Mouse (Mus musculus) liver, embryonic 14.5 days (tissue): ENCODE data around the gene Ap5z1. TPM values are rescaled to one million over a fixed set of nuclear protein-coding genes. Genes with fewer than 3 reads are reported as not detected.

ENCODE experiments used
- ATAC-seq: fragments of 200-750 bp; cut with Nextera tagmentation; 2 replicates; pipeline ENCODE4 v1.8.0; 2017; ENCODE audit warnings: moderate number of reproducible peaks, mild to moderate bottlenecking, moderate library complexity; ENCODE audit not compliant: insufficient read depth
- DNase-seq, 3 experiments: peaks; one replicate each; pipeline ENCODE4 v3.0.0-alpha.2; 2012 to 2013; ENCODE audit warnings: low read depth in 3 of 3, low spot score in 3 of 3
- H3K27ac ChIP-seq: fragments of 300-500 bp; sonication (generic); 2 replicates; pipeline ENCODE4 v1.5.1; 2014; ENCODE audit warnings: moderate library complexity, mild to moderate bottlenecking, control low read depth, inconsistent platforms
- H3K27me3 ChIP-seq: fragments of 300-500 bp; sonication (generic); 2 replicates; pipeline ENCODE4 v1.6.1; 2014; ENCODE audit warnings: mild to moderate bottlenecking, low read length, moderate library complexity; ENCODE audit not compliant: control insufficient read depth, insufficient read depth
- H3K36me3 ChIP-seq: fragments of 300-500 bp; sonication (generic); replicated peaks from 2 replicates; pipeline ENCODE4 v1.6.1; 2014; ENCODE audit warnings: low read depth; ENCODE audit not compliant: control insufficient read depth, insufficient read depth
- H3K4me1 ChIP-seq, 2 experiments: fragments of 200-500 bp in 1 of 2; fragments of 300-500 bp in 1 of 2; sonication (generic) in 1 of 2; replicated peaks; 2 replicates each; pipeline ENCODE4 v1.6.1; 2012 to 2014; ENCODE audit warnings: antibody characterized with exemption in 1 of 2, inconsistent platforms in 1 of 2, low read length in 1 of 2; ENCODE audit not compliant: control insufficient read depth in 2 of 2, insufficient read depth in 2 of 2
- H3K4me2 ChIP-seq: fragments of 300-500 bp; sonication (generic); 2 replicates; pipeline ENCODE4 v1.6.1; 2014; ENCODE audit warnings: low read depth, mild to moderate bottlenecking, control low read depth, moderate library complexity
- H3K4me3 ChIP-seq, 2 experiments: fragments of 200-500 bp in 1 of 2; fragments of 300-500 bp in 1 of 2; sonication (generic) in 1 of 2; 2 replicates each; pipeline ENCODE4 v1.5.1; 2012 to 2014; ENCODE audit warnings: low read depth in 2 of 2, low read length in 2 of 2, mild to moderate bottlenecking in 2 of 2, control low read depth in 1 of 2, inconsistent platforms in 1 of 2, moderate library complexity in 1 of 2; ENCODE audit not compliant: insufficient read depth in 1 of 2
- H3K9ac ChIP-seq: fragments of 300-500 bp; sonication (generic); replicated peaks from 2 replicates; pipeline ENCODE4 v1.6.1; 2014; ENCODE audit warnings: mild to moderate bottlenecking, control low read depth, moderate library complexity
- H3K9me3 ChIP-seq: fragments of 300-500 bp; sonication (generic); 2 replicates; pipeline ENCODE4 v1.6.1; 2016; ENCODE audit warnings: low read length, mixed read lengths; ENCODE audit not compliant: control insufficient read depth
- CTCF ChIP-seq: IDR thresholded peaks from 2 replicates; pipeline ENCODE4 v1.5.1; 2016; ENCODE audit warnings: antibody characterized with exemption, low read depth, control low read depth
- EP300 ChIP-seq: IDR thresholded peaks from 2 replicates; pipeline ENCODE4 v1.6.1; 2016; ENCODE audit warnings: antibody characterized with exemption, low read depth
- WGBS: fragments of 180-500 bp; shearing (Covaris S2); extraction: QIAGEN DNeasy Blood & Tissue Kit; methylation state at CpG from one replicate; pipeline ENCODE4 v1.1.7; 2014; ENCODE audit not compliant: insufficient replicate concordance; 5-methylcytosine and 5-hydroxymethylcytosine counted together
- polyA plus RNA-seq, 2 experiments: library from polyadenylated mRNA; depleted of rRNA in 1 of 2; stranded (reverse) in 1 of 2; unstranded in 1 of 2; fragments of >200 nt; fragmentation: Nextera tagmentation in 1 of 2; extraction: Ambion mirVana in 1 of 2; gene quantifications; 2 replicates each; pipeline versions ENCODE4 v1.2.1 to v1.2.3; 2012 to 2014

The Ap5z1 gene
- polyA plus RNA-seq, 2 experiments: 3.5 to 5.8 TPM

DNA sequence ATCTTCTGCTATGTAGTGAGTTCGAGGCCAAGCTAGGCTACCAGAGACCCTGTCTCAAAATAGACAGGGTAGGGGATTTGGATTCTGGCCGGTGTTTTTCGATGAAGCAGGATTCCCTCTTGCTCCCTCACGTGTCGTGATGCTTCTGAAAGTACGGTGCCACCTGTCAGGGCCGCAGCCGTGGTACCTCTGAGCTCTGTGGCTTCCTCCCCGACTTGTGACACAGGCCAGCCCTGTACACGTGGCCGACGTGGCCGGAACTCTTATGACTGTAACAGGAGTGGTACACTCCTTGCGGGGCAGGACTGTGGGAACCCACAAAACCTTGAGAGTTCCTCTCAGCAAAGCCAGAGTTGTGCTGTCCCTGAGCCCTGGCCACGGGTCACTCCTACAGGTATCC lies 28.0 kb upstream of the Ap5z1 start:
- H3K4me3 ChIP-seq: no peak overlapping the region
- no peak overlapping the region for H3K27ac ChIP-seq
- ATAC-seq (no peak), DNase-seq (no peak)
- H3K9ac ChIP-seq: no peak overlapping the region
- no peak overlapping the region for H3K4me2 ChIP-seq
- no peaks in the 10 kb centered on the region for H3K27me3 ChIP-seq
- H3K36me3 ChIP-seq: peaks cover 4% of the 10 kb centered on the region; the same call in 1 of the 2 replicates
- H3K9me3 ChIP-seq: no peaks in the 10 kb centered on the region
- WGBS: 78% methylated on average over 15 of the region's 15 CpGs
- no peak for TF ChIP-seq EP300
- TF ChIP-seq CTCF: no peak
- peaks cover 11% of the 10 kb centered on the region in 2 experiments for H3K4me1 ChIP-seq

DNA sequence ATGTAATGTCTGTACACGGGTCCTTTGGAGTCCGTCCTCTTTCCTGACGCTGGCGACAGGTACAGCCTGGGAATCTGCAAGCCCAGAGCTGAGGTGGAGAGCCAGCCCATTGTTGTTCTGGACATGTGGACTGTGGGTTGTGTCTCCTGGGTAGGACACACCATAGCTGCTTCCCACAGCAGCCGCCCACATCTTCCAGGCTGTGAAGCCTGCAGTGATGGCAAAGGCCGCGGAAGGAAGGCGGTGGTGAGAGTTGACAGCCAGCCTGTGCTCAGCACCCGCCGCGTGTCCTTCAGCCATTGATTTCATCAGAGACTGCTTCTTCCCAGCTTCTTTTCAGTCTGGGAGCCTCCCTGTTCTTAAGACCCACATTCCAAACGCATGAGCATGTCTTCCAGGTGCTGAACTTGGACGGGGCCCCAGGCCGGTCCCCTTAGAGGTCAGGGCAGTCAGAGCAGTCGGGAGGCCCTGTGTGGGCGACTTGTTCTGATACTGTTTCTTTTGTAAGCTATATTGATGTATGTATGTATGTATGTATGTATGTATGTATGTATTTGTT lies 25.3 kb upstream of the Ap5z1 start:
- no peaks in the 10 kb centered on the region for H3K27me3 ChIP-seq
- no peaks in the 10 kb centered on the region for H3K9me3 ChIP-seq
- no peak overlapping the region for H3K4me2 ChIP-seq
- H3K27ac ChIP-seq: no peak overlapping the region
- no peak overlapping the region for H3K4me3 ChIP-seq
- peaks cover 4% of the 10 kb centered on the region; the same call in 1 of the 2 replicates for H3K36me3 ChIP-seq
- peaks cover 22 to 24% of the 10 kb centered on the region in 2 experiments for H3K4me1 ChIP-seq
- TF ChIP-seq CTCF (no peak), EP300 (no peak)
- WGBS: 76% methylated on average over 16 of the region's 16 CpGs
- DNase-seq (no peak), ATAC-seq (no peak)
- H3K9ac ChIP-seq: no peak overlapping the region

DNA sequence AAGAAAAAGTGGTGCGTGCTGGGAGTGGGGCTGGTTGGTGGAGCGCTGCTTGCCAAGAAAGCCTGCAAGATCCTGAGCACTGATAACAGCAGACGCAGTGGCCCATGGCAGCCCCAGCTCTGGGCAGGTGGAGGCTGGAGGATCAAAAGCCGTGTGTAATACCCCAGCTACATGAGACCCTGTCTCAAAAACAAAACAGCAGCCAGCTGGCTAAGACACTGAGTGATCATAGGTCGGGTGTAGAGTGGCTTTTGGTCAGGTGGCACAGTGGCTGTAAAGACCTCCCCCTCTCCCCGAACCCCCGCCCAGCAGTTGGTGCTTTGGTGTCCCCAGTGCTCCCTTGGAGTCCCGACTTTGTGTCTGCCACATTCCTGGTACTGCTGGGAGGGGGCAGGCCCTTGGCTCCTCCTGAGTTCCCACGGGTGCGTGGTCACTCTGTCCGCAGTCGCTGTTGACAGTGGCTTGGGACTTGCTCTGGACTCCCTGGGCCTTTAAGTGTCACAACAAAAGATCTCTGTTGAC lies 23.8 kb upstream of the Ap5z1 start:
- DNase-seq: peak in 1 of 3 experiments; percentile 25

DNA sequence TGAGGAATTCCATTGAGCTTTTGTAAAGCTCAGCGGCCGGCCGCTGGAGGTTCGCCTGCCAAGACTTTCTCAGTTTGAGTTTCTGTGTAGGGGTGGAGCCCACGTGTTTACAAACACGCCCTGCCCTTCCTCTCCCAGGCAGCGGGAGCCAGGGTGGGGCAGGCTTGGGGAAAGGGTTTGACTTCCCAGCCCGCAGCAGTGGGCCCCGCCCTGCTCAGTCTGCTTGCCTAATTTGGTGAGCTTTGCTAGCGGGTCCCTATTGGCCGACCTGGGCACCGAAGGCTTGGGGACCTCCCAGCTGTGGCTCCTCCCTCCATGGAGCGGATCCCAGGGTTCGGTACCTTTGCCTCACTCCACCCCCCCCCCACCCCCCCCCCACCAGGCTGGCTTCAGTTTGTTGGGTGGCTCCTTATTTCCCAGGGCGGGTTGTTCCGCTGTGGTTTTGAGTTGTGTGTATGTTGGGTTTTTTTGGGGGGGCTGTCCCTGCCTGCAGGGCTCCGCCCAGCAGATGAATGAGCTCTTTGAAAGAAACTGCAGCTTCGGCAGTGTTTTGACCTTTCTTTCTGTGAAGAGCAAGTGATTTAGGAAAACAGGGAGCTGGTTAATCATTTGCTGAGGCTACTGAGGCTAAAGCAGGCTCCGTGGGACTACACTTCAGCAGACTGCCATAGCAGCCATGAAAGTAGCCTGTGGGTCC lies 23.1 kb upstream of the Ap5z1 start:
- peak; percentile 93 for ATAC-seq
- Histone ChIP-seq H3K27me3 (no peaks in the 10 kb centered on the region), H3K4me1 (peaks cover 35 to 37% of the 10 kb centered on the region in 2 experiments), H3K27ac (peak overlapping the region; percentile 89), H3K9ac (peak overlapping the region; percentile 68), H3K4me2 (peak overlapping the region; percentile 83), H3K4me3 (peak overlapping the region; percentile 54 to 60), H3K36me3 (peaks cover 4% of the 10 kb centered on the region; the same call in 1 of the 2 replicates), H3K9me3 (no peaks in the 10 kb centered on the region)
- DNase-seq: peak; percentile 90 to 96 (median 92)
- no peak for TF ChIP-seq CTCF
- TF ChIP-seq EP300: no peak
- WGBS: 0% methylated on average over 19 of the region's 19 CpGs

More for the DNA sequence above, 23.8 kb upstream of the Ap5z1 start:
- Histone ChIP-seq H3K27ac (peak overlapping the region; percentile 70), H3K4me1 (peaks cover 29 to 31% of the 10 kb centered on the region in 2 experiments), H3K4me3 (peak overlapping the region; percentile 46 to 54), H3K4me2 (peak overlapping the region; percentile 83), H3K9me3 (no peaks in the 10 kb centered on the region), H3K27me3 (no peaks in the 10 kb centered on the region), H3K9ac (peak overlapping the region; percentile 68), H3K36me3 (peaks cover 4% of the 10 kb centered on the region; the same call in 1 of the 2 replicates)
- WGBS: 4% methylated on average over 12 of the region's 12 CpGs
- ATAC-seq: peak; percentile 16
- no peak for TF ChIP-seq EP300
- TF ChIP-seq CTCF: no peak
